In genomic region chr4:130801624-130802329, GRCm38 (mm10) we compare ENCODE assay signal across 9 mouse cellular contexts. TPM values are rescaled to one million over a fixed set of nuclear protein-coding genes. Genes with fewer than 3 reads are reported as not detected.
DNase-seq lines count a peak whose midpoint lies in the region; ATAC-seq and TF ChIP-seq lines count a peak whose summit lies in the region.
"Had no signal": no experiment of that assay in that cellular context is flagged by ENCODE, and none has a peak within 500 bp of the region (broad histone marks: within the 10 kb centered on the region; RNA-seq: fewer than 3 reads in every experiment).

No protein-coding gene starts in this region.

- no peak for DNase-seq in kidney, postnatal 4 days
- peak; percentile 61 for DNase-seq in NIH3T3 (ENCODE audit: low read depth)
- peak; percentile 61 for DNase-seq in heart, postnatal 0 days (ENCODE audit: low spot score)
- DNase-seq in midbrain, embryonic 14.5 days = peak; percentile 60
- DNase-seq in layer of hippocampus, postnatal 14 days (ENCODE audit: low spot score in 2 of 2) = no peak
- DNase-seq in spleen, postnatal 36 days (ENCODE audit: low spot score in 2 of 2) = no peak
- no peak for DNase-seq in urinary bladder, adult 2 months (ENCODE audit: low spot score)

- no peaks in the 10 kb centered on the region for H3K27me3 ChIP-seq in kidney, embryonic 15.5 days
- no peaks in the 10 kb centered on the region for H3K27me3 ChIP-seq in heart, postnatal 0 days (ENCODE audit: control insufficient read depth, insufficient read depth, low read length)
- no peaks in the 10 kb centered on the region for H3K27me3 ChIP-seq in midbrain, embryonic 14.5 days (ENCODE audit: control insufficient read depth, insufficient read depth, low read length)

- no peak for ATAC-seq in kidney, embryonic 15.5 days (replicated peaks; ENCODE audit: low FRiP score)
- ATAC-seq in heart, postnatal 0 days (ENCODE audit: insufficient read depth, low read depth) = peak; percentile 49
- ATAC-seq in midbrain, embryonic 14.5 days (ENCODE audit: low FRiP score, low TSS enrichment) = no peak

- no peaks in the 10 kb centered on the region for H3K36me3 ChIP-seq in kidney, embryonic 15.5 days
- H3K36me3 ChIP-seq in heart, postnatal 0 days (replicated peaks; ENCODE audit: control insufficient read depth, insufficient read depth, low read length) = no peaks in the 10 kb centered on the region
- no peaks in the 10 kb centered on the region for H3K36me3 ChIP-seq in midbrain, embryonic 14.5 days (ENCODE audit: control insufficient read depth, insufficient read depth, low read length)

- WGBS in kidney, embryonic 15.5 days = 44% methylated on average over 10 of the region's 10 CpGs
- WGBS in heart, postnatal 0 days = 58% methylated on average over 10 of the region's 10 CpGs
- WGBS in midbrain, embryonic 14.5 days = 48% methylated on average over 10 of the region's 10 CpGs

- no peak for TF ChIP-seq CTCF in heart, postnatal 0 days (IDR thresholded peaks at IDR 0.05; ENCODE audit: low read depth)

- H3K4me3 ChIP-seq in kidney, embryonic 15.5 days (replicated peaks) = no peak overlapping the region
- H3K4me3 ChIP-seq in heart, postnatal 0 days (ENCODE audit: low read depth, low read length) = 0 out of 2 replicates have a peak overlapping the region, but pooled peaks have one; percentile 12
- H3K4me3 ChIP-seq in midbrain, embryonic 14.5 days (replicated peaks; ENCODE audit: low read depth, low read length) = no peak overlapping the region

- no peak overlapping the region for H3K9ac ChIP-seq in kidney, embryonic 15.5 days
- 0 out of 2 replicates have a peak overlapping the region, but pooled peaks have one; percentile 6 for H3K9ac ChIP-seq in heart, postnatal 0 days (replicated peaks; ENCODE audit: low read depth, low read length)
- H3K9ac ChIP-seq in midbrain, embryonic 14.5 days (replicated peaks; ENCODE audit: low read length) = no peak overlapping the region
- H3K9ac ChIP-seq: liver, embryonic 14.5 days had no signal

- H3K4me2 ChIP-seq in kidney, embryonic 15.5 days = peak overlapping the region; percentile 31
- H3K4me2 ChIP-seq in heart, postnatal 0 days (ENCODE audit: low read depth, low read length) = peak overlapping the region; percentile 46
- no peak overlapping the region for H3K4me2 ChIP-seq in midbrain, embryonic 14.5 days (ENCODE audit: low read length)

- no peaks in the 10 kb centered on the region for H3K9me3 ChIP-seq in kidney, embryonic 15.5 days (replicated peaks)
- H3K9me3 ChIP-seq in heart, postnatal 0 days (replicated peaks; ENCODE audit: control insufficient read depth, low read length) = no peaks in the 10 kb centered on the region
- no peaks in the 10 kb centered on the region for H3K9me3 ChIP-seq in midbrain, embryonic 14.5 days (ENCODE audit: control insufficient read depth, low read length)

- no peak for TF ChIP-seq EP300 in heart, postnatal 0 days (IDR thresholded peaks at IDR 0.05; ENCODE audit: low read depth)

- H3K27ac ChIP-seq in kidney, embryonic 15.5 days = peak overlapping the region; percentile 56
- peak overlapping the region; percentile 79 for H3K27ac ChIP-seq in heart, postnatal 0 days (ENCODE audit: low read depth)
- H3K27ac ChIP-seq in midbrain, embryonic 14.5 days (replicated peaks; ENCODE audit: low read depth, low read length) = no peak overlapping the region
- H3K27ac ChIP-seq: liver, embryonic 14.5 days had no signal

- peaks cover 70% of the 10 kb centered on the region for H3K4me1 ChIP-seq in kidney, embryonic 15.5 days
- H3K4me1 ChIP-seq in heart, postnatal 0 days (ENCODE audit: control insufficient read depth, insufficient read depth) = peaks cover 38% of the 10 kb centered on the region
- H3K4me1 ChIP-seq in midbrain, embryonic 14.5 days (ENCODE audit: control insufficient read depth, insufficient read depth, low read length) = peaks cover 56% of the 10 kb centered on the region

RNA-seq across cellular contexts. Expression of gene Sdc3, which starts 9.4 kb away (rescaled TPM):
- 22.3 and 26.5 TPM in 2 replicates for polyA plus RNA-seq in kidney, embryonic 15.5 days (2015; fragmentation: Nextera tagmentation; extraction: Ambion mirVana)
- total RNA-seq in heart, postnatal 0 days (2014; rRNA removed; ENCODE audit: low replicate concordance) = 44.2 and 55.2 TPM in 2 replicates
- polyA plus RNA-seq in heart, postnatal 0 days (2015; fragmentation: Nextera tagmentation; extraction: Ambion mirVana) = 9.3 and 9.4 TPM in 2 replicates
- polyA plus RNA-seq in midbrain, embryonic 14.5 days (2014; fragmentation: Nextera tagmentation; extraction: Ambion mirVana) = 95.3 and 95.7 TPM in 2 replicates
- 100 to 1,000 TPM; 220 to 233 TPM for total RNA-seq in layer of hippocampus, postnatal 14 days (2021)
- 33.3 and 63.7 TPM in 2 replicates for polyA plus RNA-seq in urinary bladder, adult 2 months (2012; rRNA removed)

Comparison
In these comparisons a context has a peak if more than half of its experiments do, and no peak if none do; other contexts are left out.
1. DNase-seq: peak in NIH3T3 (single experiment), heart, postnatal 0 days (single experiment) and midbrain, embryonic 14.5 days (single experiment); none in kidney, postnatal 4 days (0 of 2), layer of hippocampus, postnatal 14 days (0 of 2), spleen, postnatal 36 days (0 of 2) and urinary bladder, adult 2 months (single experiment).